Mouse (Mus musculus) brain, embryonic 14.5 days (tissue): ENCODE measurements around the gene Mrpl22.

ENCODE experiments used
- CTCF ChIP-seq: fragments of 200-500 bp; IDR thresholded peaks from 2 replicates; pipeline ENCODE4 v1.5.1; 2012; ENCODE audit warnings: inconsistent platforms, mild to moderate bottlenecking, moderate library complexity, borderline replicate concordance; ENCODE audit not compliant: insufficient read depth, insufficient read length; ENCODE audit errors: extremely low read depth
- POLR2A ChIP-seq: fragments of 200-500 bp; IDR thresholded peaks from 2 replicates; pipeline ENCODE4 v1.6.1; 2012; ENCODE audit warnings: mild to moderate bottlenecking, inconsistent platforms, borderline replicate concordance; ENCODE audit not compliant: poor library complexity, insufficient read depth, insufficient read length, severe bottlenecking; ENCODE audit errors: extremely low read depth

GRCm38 (mm10) chr11:58223751-58224150 lies 52.3 kb downstream of the Mrpl22 start:
- TF ChIP-seq POLR2A (no peak), CTCF (no peak)
